Mouse (Mus musculus): ENCODE data around the gene Phip.
A peak's percentile ranks its signal among the peaks of the same experiment; 100 is the strongest.

Phip gene

DNA sequence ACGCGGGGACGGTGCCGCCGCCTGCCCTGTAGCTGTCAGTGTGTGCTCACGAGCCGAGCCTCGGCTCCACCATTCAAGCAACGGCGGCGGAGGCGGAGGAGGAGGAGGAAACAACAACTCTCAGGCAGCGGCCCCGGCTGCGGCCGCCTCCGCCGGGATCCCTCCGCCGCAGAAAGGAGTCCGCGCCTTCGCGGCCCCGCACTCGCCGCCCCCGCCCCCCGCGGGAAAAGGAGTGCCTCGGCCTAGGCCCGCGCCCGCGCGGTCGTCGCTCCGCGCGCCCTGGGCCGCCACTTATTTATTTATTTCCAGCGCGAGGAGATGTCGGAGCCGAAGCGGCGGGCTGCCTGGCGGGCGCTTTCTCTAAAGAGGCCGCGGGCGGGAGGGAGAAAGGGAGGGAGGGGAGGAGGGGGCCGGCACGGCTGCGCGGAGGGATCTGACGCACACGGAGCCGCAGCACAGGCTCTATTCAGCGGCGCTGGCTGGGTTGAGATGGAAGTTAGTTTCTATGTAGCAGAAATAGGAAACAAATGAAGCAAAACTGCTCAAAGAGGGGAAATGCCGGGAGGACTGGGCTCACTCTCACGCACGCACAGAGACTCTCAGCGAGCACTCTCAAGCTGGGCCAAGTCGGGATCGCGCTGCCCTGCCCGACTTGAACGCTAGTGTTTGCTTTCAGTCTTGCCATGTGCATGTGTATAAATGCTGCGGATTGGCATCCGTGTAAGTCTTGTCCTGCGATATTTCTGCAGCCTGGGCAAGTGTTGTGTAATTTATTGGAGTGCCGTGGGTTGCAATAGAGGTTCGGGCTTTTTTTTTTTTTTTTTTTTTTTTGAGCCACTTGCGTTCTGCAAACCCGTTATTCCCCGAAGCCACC, at the start of gene Phip:
Phip (minus strand) TSS at position 175 of the 874 bp plus-strand sequence.
- peak; percentile 91 to 94 for DNase-seq (ENCODE audit: low spot score in 2 of 2)

GRCm38 (mm10) chr9:83023724-83024123, 48.4 kb upstream of the Phip start:
- DNase-seq (ENCODE audit: low spot score in 2 of 2): no peak

DNA sequence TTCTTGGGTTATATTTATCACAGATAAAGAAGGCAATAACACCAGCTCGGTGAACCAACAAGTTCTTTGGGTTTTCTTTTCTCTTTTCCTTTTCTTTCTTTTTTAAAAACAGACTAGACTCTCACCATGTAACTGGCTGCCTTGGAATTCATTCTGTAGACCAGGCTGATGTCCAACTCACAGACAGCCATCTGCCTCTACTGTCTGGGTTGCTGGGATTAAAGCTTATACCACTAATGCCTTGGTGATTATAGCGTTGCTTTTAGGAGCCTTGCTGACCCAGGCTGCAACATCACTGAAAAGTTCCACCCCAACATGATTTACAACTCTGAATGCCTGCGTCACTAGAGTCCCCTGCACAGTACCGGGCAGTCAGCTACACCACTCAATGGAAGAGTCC, 39.2 kb upstream of the Phip start:
- no peak for DNase-seq (ENCODE audit: low spot score in 2 of 2)

GRCm38 (mm10) chr9:83008306-83008705, 33.0 kb upstream of the Phip start:
- DNase-seq (ENCODE audit: low spot score in 2 of 2): no peak

DNA sequence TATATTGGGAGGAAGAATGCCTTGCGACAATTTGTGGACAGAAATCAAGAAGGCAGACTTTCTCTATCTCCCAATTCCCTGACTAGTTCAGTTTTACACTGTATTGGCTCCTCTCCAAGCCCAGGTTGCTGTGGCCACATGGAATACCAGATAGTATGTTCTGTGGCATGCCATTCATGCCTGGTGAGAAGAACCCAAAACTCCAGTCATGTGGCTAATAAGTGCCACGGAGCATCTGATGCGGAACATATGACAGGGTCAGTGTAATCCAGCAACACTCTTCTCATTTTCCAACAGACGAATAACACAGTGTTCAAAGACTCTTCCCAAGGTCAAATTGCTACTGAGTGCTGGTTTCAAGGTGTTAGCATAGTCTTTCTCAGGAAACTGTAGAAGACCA, 26.0 kb upstream of the Phip start:
- DNase-seq (ENCODE audit: low spot score in 2 of 2): no peak

GRCm38 (mm10) chr9:82997765-82998500, 22.6 kb upstream of the Phip start:
- DNase-seq (ENCODE audit: low spot score in 2 of 2): no peak

DNA sequence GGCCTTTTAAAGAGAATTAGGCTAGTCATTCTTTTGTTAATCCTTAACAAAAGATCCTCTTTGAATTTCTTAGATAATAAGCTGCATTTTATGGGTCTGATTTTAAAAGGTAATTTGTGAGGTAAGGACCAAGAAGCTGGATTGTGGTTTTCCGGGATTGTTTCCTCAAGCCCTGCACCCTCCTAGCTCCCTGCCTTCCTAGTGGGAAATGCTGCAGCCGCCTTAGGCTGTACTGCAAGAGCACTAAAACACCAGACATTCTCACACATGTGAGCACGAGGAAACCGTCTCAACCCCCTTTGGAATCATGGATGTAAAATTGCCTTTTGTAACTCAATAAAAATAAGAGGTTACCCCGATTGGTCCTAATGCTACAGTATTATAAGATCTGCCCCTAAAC, 1.6 kb upstream of the Phip start:
- DNase-seq (ENCODE audit: low spot score in 2 of 2): no peak

GRCm38 (mm10) chr9:82976219-82976618, 903 bp upstream of the Phip start:
- DNase-seq (ENCODE audit: low spot score in 2 of 2): no peak

DNA sequence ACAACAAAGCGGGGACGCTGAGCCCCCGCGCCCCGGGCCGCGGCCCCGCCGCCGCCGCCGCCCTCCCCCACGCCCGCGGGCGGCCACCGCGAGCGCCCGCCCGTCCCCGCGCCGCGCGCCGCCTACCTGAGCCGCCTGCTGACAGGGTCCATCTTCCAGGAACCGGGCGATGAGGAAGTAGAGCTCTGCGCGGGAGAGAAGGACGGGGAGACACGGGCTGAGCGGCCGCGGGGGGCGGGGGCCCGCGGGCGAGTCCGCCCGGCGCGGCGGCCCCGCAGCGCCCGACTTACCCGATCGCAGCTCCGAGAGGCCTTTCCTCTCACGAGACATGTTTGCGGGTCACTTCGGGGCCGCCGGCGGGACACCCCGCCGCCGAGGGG, 364 bp downstream of the Phip start:
- no peak for DNase-seq (ENCODE audit: low spot score in 2 of 2)

DNA sequence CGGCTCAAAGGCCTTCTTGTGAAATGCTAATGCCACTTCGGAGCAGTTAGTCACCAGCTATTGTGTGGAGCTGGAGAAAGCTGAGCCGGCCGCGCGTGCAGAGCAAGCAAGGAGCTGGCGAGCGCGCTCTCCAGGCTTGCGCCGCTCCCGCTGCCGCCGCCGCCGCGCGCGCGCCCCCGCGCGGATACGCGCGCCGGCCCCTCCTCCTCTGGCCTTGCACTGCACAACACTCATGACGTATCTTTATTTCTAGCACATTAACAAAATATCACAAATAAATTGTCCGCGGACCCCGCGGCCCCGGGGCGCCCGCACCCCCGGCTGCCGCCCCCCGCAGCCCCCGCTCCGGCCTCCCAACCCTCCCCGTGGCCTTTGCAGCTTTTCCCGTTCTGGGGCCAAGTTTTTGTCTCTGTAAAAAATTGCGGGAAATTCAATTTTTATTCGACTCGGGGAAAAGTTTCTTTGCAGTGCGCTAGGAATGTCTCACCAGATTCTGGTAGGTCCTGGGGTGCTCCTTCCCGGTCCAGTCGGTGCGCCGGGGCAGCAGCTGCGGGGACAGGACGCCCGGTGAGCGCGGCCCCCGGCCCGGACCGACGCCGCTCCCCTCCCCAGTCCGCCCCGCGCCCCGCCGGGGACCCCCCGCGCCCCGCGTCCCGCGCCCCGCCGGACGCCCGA, 992 bp downstream of the Phip start:
- DNase-seq (ENCODE audit: low spot score in 2 of 2): peak; percentile 84

DNA sequence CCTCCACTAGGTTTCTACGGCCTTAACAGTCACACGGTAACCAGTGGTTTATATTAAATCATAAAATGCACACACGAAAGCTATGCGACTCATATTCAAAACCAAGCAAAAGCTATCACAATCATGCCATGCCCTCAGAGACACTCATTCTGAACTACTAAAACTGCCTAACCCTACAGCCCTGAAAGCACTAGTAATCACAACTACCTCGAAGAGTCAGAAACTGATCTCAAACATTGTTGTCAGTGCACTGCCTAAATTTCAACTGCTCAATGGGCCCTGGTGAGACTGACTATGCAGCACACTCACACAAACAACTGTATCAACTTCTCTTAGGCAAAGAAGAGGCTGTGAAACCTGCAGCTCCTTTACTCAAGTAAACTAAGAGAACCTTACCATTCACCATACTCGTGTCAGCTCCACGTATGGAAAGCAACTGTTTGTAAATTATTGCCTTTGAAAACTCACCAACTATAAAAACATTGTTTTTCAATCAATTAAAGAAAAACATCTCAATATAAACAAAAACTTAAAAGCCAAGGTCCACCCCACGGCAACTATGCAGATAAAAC, 1.9 kb downstream of the Phip start:
- no peak for DNase-seq (ENCODE audit: low spot score in 2 of 2)

- DNase-seq (ENCODE audit: low spot score in 2 of 2): no peak
These were observed 3.9 kb downstream of the Phip start for GRCm38 (mm10) chr9:82971433-82971832.

DNA sequence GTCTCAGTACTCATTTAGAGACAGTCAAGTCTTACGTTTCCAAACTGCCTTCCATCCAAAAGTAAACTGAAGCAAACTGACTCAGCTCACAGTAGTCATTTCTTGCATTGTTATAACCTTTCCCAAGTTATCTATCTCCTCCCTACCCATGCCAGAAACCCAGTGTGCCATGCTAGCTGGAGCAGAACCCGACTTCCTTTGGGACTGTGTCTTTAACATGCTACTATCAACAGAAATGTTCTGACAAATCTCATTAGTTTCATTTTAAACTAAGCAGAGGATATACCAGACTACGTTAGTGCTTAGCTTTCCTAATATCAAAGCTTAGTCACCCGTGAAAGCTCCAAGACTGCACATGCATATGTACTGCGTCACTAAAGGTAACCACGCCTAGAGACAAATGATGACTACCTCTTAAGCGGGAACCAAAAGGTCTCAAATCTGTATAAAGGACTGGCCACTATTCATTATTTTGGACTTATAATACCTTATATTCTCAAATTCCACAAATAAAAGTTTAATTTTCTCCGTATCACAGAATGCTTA, 8.2 kb downstream of the Phip start:
- no peak for DNase-seq (ENCODE audit: low spot score in 2 of 2)

DNA sequence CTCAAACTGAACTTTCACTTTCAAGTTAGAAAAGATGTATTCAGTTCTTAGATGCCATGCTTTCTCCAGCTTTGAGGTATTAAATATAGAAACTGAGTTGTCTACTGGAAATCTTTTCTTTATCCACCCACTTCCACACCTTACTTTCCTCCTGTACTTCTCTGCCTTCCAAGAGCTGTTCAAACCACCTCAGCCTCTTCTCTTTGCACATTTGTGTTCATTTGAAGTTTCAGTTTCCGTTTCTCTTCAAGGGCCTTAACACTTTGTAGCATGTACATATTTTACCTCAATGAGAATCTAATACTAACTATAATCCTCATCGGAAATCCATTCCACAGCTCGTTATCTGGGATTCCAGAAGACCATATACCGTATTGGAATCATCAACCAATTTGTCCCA, 11.3 kb downstream of the Phip start:
- DNase-seq (ENCODE audit: low spot score in 2 of 2): no peak

- no peak for DNase-seq (ENCODE audit: low spot score in 2 of 2)
These were observed 14.0 kb downstream of the Phip start for GRCm38 (mm10) chr9:82961352-82961751.

GRCm38 (mm10) chr9:82955267-82955666, 20.0 kb downstream of the Phip start:
- DNase-seq (ENCODE audit: low spot score in 2 of 2): no peak

GRCm38 (mm10) chr9:82952330-82952729, 23.0 kb downstream of the Phip start:
- no peak for DNase-seq (ENCODE audit: low spot score in 2 of 2)

GRCm38 (mm10) chr9:82951435-82952004, 23.8 kb downstream of the Phip start:
- no peak for DNase-seq (ENCODE audit: low spot score in 2 of 2)

DNA sequence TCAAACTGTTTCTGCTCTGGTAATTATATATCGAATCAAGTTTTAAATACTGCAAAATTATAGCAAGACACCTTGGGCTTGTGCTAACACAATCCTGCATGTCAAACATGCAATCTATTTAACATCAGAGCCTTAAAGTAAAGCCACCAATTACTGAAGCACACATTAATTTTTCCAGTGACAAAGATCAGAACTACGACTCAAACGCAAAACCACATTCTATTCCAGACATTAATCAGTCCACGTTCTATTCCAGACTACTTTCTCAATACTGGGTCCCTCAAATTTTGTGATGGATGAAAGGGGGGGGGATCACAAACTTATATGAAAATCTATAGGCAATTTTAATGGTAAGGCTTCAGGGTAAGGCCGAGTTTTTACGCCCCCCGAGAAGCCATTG, 68.1 kb downstream of the Phip start:
- DNase-seq (ENCODE audit: low spot score in 2 of 2): no peak

GRCm38 (mm10) chr9:82888645-82889044, 86.7 kb downstream of the Phip start:
- no peak for DNase-seq (ENCODE audit: low spot score in 2 of 2)

- DNase-seq (ENCODE audit: low spot score in 2 of 2): no peak
These were observed 91.1 kb downstream of the Phip start for GRCm38 (mm10) chr9:82884177-82884576.

- DNase-seq (ENCODE audit: low spot score in 2 of 2): no peak
These were observed 98.2 kb downstream of the Phip start for GRCm38 (mm10) chr9:82877078-82877477.
